Mouse (Mus musculus) heart, postnatal 10 days (tissue): ENCODE measurements around the gene Klrb1b. TPM values are rescaled to one million over a fixed set of nuclear protein-coding genes. Genes with fewer than 3 reads are reported as not detected.

Experiments used
- DNase-seq, 2 experiments: peaks; one replicate each; pipeline ENCODE4 v3.0.0; 2021
- intact Hi-C: fragments of 180-260 bp; cut with DNase I; formaldehyde crosslinking; loops from one replicate; pipeline ENCODE4 v1.15.1; 2025
- total RNA-seq, 2 experiments: library from RNA; stranded (reverse); gene quantifications; 2 replicates each; pipeline ENCODE4 v1.2.3; 2021

The Klrb1b gene
- total RNA-seq = not detected

DNA sequence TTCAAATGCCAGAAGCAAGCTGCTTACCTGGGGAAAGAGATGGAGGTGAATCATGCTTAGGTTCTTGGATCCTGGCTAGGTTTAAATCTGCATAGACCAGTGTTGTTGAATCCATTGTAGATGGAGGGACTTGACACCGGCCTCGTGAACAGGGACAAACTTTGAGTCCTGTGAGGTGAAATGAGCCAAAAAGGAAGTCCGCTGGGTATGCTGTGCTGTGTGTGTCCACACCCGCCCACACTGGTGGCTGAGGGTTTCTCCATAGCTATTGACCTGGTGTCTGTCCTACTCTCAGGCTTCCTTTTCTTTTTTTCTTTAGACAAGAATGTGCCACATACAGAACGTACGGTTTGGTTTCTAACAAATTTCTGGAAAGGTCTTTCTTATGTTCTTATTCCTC lies at the start of gene Klrb1b, which contains the start of gene Gm44511:
Gene Klrb1b (minus strand): TSS at position 200 of the 400 bp plus-strand sequence.
Gene Gm44511 (minus strand): TSS at position 184 of the 400 bp plus-strand sequence.
- no peak for DNase-seq
- intact Hi-C loops = no loop called here

DNA sequence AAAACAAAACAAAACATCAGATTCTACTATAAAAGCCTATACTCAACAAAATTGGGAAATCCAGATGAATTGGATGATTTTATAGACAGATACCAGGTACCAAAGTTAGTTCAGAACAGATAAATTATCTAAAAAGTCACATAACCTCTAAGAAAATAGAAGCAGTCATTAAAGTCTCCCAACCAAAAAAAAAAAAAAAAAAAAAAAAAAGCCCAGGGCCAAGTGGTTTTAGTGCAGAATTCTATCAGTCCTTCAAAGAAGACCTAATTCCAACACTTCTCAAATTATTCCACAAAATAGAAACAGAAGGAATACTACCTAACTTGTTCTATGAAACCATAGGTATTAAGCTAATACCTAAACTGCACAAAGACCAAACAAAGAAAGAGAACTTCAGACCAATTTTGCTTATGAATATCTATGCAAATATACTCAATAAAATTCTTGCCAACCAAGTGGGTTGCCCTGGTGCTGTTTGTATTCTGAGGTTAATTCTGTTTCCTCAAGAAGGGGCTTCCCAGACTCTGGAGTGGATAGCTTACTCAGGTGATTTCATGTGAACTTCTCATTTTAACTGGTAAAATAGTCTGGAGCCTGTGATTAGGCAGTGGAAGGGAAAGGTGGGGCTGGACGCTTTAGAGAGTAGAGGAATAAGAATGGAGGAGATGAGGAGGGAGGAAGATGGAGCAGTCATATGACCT lies 45.9 kb upstream of the Klrb1b start:
- DNase-seq = no peak
- intact Hi-C loops = no loop called here

DNA sequence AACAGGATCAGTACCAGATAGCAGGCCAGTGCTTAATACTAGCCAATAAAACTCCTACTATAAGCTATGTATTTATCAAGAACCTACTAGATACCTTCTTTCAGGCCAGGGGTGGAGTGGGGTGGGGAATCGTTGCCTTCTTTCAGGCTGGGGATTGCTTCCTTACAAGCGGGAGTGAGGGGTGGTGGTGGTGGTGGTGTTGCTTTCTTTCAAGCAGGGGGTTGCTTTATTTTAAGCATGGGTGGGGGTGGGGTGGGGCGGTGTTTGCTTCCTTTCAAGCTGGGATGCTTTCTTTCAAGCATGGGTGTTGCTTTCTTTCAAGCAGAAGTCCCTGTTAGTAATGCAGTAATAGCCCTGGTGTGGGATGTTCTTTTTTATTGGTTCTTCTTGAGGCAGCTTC lies 42.7 kb upstream of the Klrb1b start:
- DNase-seq = no peak
- intact Hi-C loops = no loop called here

DNA sequence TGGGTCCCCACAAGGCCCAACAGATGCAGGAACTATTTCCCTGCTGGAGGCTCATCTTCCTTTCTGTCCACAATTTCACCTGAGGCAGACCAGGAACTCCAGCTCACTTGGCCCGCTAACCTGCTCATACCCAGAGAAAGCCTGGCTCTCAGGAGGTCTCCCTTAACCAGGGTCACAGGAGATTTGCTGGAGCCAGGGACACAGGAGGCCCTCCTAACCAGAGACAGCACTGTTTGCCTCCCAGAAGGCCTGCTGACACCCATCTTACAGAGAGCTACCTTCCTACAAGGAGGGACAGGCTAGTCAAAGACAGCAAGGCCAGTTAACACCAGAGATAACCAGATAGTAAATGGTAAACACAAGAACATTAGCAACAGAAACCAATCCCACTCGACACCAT lies 31.8 kb upstream of the Klrb1b start:
- intact Hi-C loops = no loop called here
- no peak for DNase-seq

DNA sequence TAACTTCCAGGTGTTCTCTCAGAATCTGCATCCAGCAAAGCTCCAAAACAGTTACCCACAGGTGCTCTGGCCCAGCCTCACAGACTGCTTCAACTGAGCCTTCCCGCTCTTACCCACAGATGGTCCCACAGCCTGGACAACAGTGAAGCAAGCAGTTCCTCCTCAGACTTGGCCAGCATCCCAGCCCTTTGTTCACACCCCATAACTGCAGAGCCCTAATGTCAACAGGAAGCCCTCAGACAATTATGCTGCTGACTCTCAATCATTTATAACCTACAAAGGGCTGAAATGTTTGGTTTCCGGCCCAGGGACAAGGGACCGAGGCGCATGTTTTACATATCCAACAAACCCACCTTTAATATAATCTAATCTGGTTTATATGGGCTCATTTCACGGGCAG lies 30.1 kb upstream of the Klrb1b start:
- peak; percentile 87 to 88 for DNase-seq
- intact Hi-C loops = no loop called here

DNA sequence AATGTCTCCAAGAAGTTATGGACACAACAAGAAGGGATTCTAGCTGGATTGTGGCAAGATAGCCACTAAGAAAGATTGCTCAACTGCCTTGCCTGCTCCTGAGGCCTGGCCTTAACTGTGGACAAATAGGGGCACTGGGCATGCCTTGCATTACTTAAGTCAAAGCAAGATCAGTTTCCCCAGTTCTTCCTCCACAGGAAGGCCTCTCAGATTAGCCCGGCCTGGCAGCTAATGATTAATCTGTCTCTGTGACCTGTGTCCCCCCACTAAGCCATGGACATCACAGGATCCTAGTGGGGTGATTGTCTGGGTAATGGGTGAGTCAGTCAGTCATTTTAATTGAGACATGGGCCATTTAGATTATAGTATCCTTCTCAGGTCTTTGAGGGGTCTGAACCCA lies 29.3 kb upstream of the Klrb1b start:
- DNase-seq = no peak
- intact Hi-C loops = loop anchor here (2.0 kb wide), 2 partner anchors 399 to 511 kb away; no protein-coding TSS in a partner anchor

DNA sequence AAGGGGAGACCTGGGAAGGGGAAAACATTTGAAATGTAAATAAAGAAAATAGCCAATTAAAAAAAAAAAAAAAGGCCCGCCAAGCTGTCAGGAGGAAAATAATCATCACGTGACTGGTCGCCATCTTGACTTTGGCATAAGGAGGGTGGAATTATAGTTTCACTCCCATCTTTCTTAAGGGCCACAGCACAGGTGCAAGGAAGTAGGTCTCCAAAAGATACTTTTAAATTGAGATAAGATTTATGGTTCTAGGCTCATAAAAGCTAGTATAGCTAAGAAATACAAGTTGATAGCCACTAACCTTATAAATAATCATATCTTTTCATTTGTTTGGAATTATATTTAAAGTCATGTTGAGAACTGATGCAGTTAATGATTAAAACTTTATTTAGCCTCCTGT lies 28.8 kb upstream of the Klrb1b start:
- DNase-seq = no peak
- intact Hi-C loops = loop anchor here (1.0 to 5.0 kb wide), 4 partner anchors 212 to 512 kb away; no protein-coding TSS in a partner anchor

DNA sequence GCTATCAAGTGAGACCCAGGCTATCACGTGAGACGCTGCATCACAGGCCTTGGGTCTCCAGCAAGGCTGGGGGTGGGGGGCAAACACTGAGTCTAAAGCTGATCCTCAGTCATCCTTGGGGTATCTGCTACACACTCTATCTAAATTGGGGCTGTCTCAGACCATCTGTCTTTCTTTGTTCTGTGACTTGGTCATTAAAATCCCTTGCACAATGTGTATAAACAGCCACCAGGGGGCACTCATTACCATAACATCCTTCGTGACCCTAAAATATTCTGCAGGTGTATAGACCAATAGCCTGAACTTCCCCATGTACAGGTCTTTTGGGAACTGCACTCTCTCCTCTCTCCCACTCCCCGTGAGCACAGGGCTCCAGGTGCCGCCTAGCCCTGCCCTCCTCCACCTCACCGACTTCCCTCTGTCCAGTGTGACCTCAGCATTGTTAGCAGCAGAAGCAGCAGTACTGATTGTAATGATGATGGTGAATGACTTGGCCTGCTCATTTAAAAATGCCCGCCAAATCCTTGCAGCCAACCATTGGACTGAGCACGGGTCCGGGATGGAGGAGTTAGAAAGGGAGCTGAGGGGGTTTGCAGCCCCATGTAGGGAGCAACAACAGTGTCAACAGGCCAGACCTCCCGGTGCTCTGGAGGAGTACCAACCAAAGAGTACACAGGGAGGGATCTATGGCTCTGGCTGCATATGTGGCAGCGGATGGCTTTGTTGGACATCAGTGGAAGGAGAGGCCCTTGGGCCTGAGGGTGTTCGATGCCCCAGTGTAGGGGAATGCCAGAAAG lies 28.1 kb upstream of the Klrb1b start:
- intact Hi-C loops = loop anchor here (1.0 to 5.0 kb wide), 4 partner anchors 213 to 513 kb away; no protein-coding TSS in a partner anchor
- peak; percentile 75 to 84 for DNase-seq

DNA sequence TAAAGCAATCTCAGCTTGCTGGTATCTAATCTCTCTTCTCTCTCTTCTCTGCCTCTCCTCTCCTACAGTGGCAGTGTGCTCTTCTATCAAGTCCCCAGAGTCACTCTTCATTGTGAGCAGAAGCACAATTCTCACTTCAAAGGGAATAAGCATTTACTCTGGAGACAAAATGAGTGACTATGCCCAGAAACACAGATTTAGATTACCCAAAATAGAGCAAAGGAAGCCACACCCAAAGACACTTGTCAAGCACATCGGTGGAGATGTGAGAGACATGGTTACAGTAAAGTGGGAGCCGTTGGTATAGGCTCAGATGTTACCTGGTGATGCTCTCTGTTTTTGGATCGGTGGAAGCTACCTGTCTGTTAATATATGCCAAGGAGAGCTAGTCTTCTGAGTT lies 26.6 kb upstream of the Klrb1b start:
- no peak for DNase-seq
- intact Hi-C loops = loop anchor here (5.0 kb wide), 1 partner anchor 235 kb away; no protein-coding TSS in a partner anchor

DNA sequence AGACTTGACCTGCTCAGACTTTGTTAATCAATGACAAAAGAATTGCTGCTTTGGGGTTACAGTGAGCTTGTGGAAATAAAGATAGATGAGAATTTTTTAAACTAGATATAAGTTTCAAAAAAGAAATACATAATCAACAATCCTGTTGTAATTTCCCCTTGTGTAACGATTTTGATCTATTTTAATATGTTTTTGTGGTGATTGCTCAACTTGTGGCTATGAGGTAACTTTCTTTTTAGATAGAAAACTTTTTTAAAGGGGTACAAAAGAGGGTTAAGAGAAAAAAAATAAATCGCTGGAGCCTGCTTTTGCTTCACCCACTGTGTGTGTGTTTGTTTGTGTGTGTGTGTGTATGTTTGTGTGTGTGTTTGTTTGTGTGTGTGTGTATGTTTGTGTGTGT lies 25.0 kb upstream of the Klrb1b start:
- intact Hi-C loops = loop anchor here (5.0 kb wide), 1 partner anchor 236 kb away; no protein-coding TSS in a partner anchor
- DNase-seq = no peak

DNA sequence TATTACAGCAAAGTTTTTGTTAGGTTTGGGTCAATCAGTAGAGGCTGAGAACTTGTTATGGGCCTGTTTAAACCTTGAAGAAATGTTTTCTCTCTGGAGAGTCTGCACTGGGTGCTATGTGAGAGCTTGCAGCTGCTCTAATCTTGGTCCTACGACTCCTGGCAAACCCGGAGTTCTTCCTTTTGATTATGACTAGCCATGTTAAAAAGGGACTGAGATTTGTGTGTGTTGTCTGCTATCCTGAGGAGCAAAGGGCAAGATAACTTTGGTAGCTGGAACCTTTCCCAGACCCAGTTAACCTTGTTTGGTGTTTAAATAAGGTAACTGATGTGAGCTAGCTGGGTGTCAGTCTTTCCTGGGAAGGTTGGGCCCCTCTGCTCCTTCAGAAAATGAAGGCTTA lies 24.5 kb upstream of the Klrb1b start:
- peak; percentile 37 to 49 for DNase-seq
- intact Hi-C loops = loop anchor here (5.0 kb wide), 1 partner anchor 237 kb away; no protein-coding TSS in a partner anchor

DNA sequence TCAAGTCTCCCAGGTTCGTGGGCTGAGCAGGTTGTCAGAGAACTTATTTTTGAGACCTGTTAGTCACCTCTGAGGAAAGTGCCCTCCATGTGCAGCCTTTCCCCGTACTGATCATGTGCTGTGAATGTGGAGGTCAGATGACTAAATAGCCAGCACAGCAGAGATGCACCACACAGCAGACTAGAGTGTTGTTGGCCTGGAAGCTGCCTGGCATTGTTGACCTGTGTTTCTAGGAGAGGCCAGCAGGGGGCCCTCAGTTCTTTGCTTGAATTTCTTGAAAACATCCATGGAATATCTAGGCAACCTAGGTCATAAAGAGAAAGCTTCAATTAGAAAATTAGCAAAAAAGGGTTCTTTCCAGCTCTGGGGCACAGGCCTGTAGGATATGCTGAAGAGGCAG lies 23.8 kb upstream of the Klrb1b start:
- intact Hi-C loops = loop anchor here (5.0 kb wide), 2 partner anchors 237 to 682 kb away; partner anchors contain the start of gene Gabarapl1
- DNase-seq = peak; percentile 53 to 71

DNA sequence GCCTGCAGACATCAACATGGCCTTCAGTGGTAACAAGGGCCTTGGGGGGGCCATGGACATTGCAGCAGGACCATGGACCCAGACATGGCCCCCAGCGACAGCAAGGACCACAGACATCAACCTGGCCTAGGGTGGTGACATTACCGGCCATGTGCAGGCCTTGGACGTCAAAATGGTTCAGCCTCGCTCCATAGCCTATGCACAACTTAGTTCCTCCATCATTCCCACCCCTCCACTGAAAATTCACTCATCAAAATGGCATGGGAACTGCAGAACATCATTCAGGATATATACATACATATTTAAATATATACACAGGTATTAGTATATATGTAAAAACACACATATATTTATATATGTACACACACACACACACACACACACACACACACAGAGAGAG lies 21.3 kb upstream of the Klrb1b start:
- no peak for DNase-seq

DNA sequence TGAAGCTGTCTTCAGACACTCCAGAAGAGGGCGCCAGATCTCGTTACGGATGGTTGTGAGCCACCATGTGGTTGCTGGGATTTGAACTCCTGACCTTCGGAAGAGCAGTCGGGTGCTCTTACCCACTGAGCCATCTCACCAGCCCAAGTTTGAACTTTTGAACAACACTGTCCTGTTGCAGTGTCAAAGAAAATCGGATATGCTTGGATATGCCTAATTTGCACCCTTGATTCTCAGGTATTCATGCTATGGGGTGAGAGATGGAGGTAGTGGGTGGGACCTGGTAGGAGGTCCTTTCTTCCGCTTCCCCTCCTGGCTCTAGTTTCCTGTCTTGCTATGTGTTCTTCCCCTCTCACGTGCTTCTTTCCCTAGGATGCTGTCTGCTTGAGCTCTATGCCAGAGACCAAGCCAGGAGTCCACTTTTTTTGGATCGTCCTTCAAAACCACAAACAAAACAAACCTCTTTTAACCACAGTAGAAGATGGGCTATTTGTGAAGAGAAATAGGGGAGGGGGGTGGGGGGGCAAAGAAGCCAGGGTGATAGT lies 19.9 kb upstream of the Klrb1b start:
- intact Hi-C loops = loop anchor here (5.0 kb wide), 1 partner anchor 686 kb away; the partner anchor contains the start of gene Gabarapl1
- DNase-seq = no peak

More for the DNA sequence above, 21.3 kb upstream of the Klrb1b start:
- intact Hi-C loops = loop anchor here (5.0 kb wide), 1 partner anchor 685 kb away; the partner anchor contains the start of gene Gabarapl1

DNA sequence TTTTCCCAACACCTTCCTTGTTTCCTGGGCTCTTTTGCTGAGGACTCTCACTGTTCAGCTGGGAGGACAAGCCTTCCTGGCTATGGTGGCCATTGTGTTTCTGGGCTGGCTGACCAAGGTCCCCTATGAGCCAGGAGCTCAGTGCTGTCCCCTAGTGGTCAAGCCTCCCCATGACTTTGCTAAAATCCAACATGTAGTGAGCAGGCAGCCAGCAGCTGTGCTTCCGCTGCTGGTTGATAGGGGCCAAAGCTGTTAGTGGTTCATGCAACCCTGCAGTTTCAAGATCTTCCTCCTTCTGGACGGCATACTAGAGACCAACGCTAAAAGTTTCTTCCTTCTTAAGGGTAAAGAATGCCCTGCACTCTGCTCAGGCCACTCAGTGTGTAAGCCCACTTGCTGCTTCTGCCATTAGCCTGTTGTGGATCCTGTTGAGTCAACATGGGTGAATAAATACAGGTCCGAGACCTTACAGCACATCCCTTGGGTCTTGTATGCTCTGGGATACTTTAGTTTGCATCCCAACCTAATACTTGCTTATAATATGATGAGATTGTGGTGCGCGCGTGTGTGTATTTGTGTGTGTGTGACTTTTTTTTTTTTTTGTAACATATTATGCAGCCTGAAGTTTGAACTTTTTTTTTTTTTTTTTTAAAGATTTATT lies 19.3 kb upstream of the Klrb1b start:
- peak; percentile 92 to 97 for DNase-seq
- intact Hi-C loops = loop anchor here (5.0 kb wide), 1 partner anchor 687 kb away; the partner anchor contains the start of gene Gabarapl1

DNA sequence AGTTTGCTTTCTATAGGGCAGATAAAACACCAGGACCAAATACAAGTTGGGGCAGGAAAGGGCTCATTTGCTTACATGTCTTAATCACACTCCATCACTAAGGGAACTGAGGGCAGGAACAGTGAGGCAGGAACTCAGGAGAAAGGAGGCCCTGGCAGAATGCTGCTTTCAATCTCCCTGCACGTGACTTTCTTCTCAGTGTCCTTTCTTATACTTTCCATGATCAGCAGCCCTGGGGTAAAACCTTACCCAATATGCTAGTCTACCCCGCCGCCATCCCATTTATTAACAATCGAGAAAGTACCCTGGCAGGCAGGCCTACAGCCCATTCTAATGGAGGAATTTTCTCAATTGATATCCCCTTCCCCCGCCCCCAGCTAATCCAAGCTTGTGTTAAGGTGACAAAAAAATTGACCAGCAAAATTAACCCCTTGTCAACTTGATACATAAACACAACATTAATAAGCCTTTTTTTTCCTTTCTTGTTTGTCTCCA lies 18.5 kb upstream of the Klrb1b start:
- intact Hi-C loops = loop anchor here (5.0 kb wide), 1 partner anchor 688 kb away; the partner anchor contains the start of gene Gabarapl1
- no peak for DNase-seq

DNA sequence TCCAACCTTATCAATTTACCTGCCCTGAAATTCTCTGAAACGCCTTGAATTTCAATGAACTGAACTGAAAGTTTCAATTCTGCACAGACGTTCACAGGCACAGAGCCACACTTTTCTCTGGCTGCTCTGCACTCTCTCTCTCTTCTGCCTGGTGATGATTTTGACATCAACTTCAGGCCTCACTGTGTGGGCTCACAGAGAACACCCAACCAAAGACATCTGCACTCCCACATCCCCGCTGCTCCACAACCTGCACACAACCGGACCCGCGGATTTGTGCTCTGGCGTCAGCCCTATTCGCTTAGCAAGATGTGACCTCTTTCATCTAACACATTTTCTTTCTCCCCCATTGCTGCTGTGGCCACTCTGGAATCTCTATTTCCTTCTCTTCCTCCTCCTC lies 18.0 kb upstream of the Klrb1b start:
- peak in 1 of 2 experiments; percentile 29 for DNase-seq
- intact Hi-C loops = no loop called here

DNA sequence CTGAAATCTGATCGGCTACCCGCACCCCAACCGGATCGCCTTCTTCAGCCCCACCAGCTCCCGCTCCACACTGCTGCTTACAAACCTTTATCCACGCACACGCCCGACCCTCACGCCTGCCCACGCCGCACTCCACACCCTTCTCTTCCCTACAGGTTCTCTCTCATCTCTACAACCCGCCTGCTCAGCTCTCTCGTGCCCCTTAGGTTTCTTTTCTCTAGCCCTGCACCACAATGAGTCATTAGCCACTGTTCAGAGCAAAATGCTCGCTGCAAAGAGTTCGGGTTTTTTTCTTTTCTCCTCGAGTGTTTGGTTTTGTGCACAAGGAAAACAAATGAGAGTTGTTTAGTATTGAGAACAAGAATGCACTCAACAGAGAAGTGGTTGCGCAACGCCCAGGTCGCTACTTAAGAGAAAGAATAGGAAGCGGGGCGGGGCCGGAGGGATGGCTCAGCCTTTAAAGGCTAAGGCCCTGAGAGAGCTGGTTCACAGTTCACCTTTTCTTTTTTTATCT lies 17.4 kb upstream of the Klrb1b start:
- intact Hi-C loops = loop anchor here (2.0 kb wide), 1 partner anchor 337 kb away; the partner anchor contains the start of gene Clec2d
- peak; percentile 73 to 74 for DNase-seq

DNA sequence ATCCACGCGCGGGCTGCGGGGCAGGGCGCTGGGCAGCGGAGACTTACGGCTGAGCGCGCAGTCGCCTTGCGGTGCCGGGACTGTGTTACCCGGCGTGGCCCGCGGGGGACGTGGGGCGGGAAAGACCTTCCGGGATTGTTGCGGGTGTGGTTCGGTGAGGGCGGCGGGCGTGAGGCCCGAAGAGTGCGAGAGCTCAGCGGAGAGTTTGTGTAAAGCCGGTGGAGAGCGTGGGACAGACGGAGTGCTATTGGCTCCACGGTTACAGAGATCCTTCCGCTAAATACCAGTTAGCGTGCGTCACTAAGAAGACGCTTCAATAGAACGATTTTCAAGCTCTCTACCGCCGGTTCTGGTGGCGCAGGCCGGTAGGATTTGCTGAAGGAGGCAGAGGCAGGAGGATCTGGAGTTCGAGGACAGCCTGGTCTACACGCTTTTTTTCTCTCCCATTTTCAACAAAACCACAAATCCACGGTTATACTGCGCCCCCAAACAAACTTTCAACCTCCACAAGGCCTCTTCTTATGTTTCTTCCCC lies 16.9 kb upstream of the Klrb1b start:
- DNase-seq = peak; percentile 94 to 95
- intact Hi-C loops = loop anchor here (2.0 kb wide), 1 partner anchor 338 kb away; the partner anchor contains the start of gene Clec2d
